Mouse (Mus musculus) frontal cortex, postnatal 10 days (tissue): ENCODE data around the gene Sap30l.

Source experiments
- DNase-seq, 2 experiments: peaks; one replicate each; pipeline ENCODE4 v3.0.0; 2022; ENCODE audit warnings: low spot score in 2 of 2, mixed read lengths in 1 of 2

Gene Sap30l

GRCm38 (mm10) chr11:57800971-57801765, at the start of gene Sap30l:
Gene Sap30l (plus strand): TSS chr11:57801637.
- DNase-seq = peak; percentile 93 to 96

- no peak for DNase-seq
Measured at GRCm38 (mm10) chr11:57753538-57754203, 47.8 kb upstream of the Sap30l start.

GRCm38 (mm10) chr11:57758621-57759020, 42.8 kb upstream of the Sap30l start:
- no peak for DNase-seq

GRCm38 (mm10) chr11:57760509-57761058, 40.9 kb upstream of the Sap30l start:
- no peak for DNase-seq

GRCm38 (mm10) chr11:57761347-57761746, 40.1 kb upstream of the Sap30l start:
- DNase-seq = no peak

GRCm38 (mm10) chr11:57764124-57764523, 37.3 kb upstream of the Sap30l start:
- no peak for DNase-seq

- DNase-seq = no peak
Measured at GRCm38 (mm10) chr11:57766617-57767016, 34.8 kb upstream of the Sap30l start.

- no peak for DNase-seq
Measured at GRCm38 (mm10) chr11:57767171-57767570, 34.3 kb upstream of the Sap30l start.

- DNase-seq = no peak
Measured at GRCm38 (mm10) chr11:57770776-57771175, 30.7 kb upstream of the Sap30l start.

- no peak for DNase-seq
Measured at GRCm38 (mm10) chr11:57771676-57772075, 29.8 kb upstream of the Sap30l start.

- no peak for DNase-seq
Measured at GRCm38 (mm10) chr11:57773479-57773878, 28.0 kb upstream of the Sap30l start.

- no peak for DNase-seq
Measured at GRCm38 (mm10) chr11:57773936-57774335, 27.5 kb upstream of the Sap30l start.

GRCm38 (mm10) chr11:57775868-57776267, 25.6 kb upstream of the Sap30l start:
- DNase-seq = no peak

- DNase-seq = no peak
Measured at GRCm38 (mm10) chr11:57776546-57776945, 24.9 kb upstream of the Sap30l start.

GRCm38 (mm10) chr11:57778349-57778748, 23.1 kb upstream of the Sap30l start:
- peak in 1 of 2 experiments; percentile 46 for DNase-seq

- no peak for DNase-seq
Measured at GRCm38 (mm10) chr11:57779824-57780223, 21.6 kb upstream of the Sap30l start.

- DNase-seq = peak; percentile 26 to 47
Measured at GRCm38 (mm10) chr11:57786616-57787418, 14.6 kb upstream of the Sap30l start.

- DNase-seq = no peak
Measured at GRCm38 (mm10) chr11:57787913-57788312, 13.5 kb upstream of the Sap30l start.

GRCm38 (mm10) chr11:57790866-57791535, 10.4 kb upstream of the Sap30l start:
- DNase-seq = no peak

GRCm38 (mm10) chr11:57795086-57795485, 6.4 kb upstream of the Sap30l start:
- no peak for DNase-seq

- no peak for DNase-seq
Measured at GRCm38 (mm10) chr11:57797828-57798227, 3.6 kb upstream of the Sap30l start.
